Mouse (Mus musculus) C2C12 (cell line): ENCODE results near the gene Nemp1.

Experiments used
- CEBPB ChIP-seq: IDR thresholded peaks from one replicate; pipeline ENCODE4 v1.6.1; 2011; ENCODE audit warnings: low read depth, mild to moderate bottlenecking, control low read depth, moderate library complexity
- CTCF ChIP-seq: IDR thresholded peaks from one replicate; pipeline ENCODE4 v1.5.1; 2011; ENCODE audit not compliant: control insufficient read depth, insufficient read depth, insufficient read length
- FOSL1 ChIP-seq: IDR thresholded peaks from one replicate; pipeline ENCODE4 v1.8.0; 2011; ENCODE audit warnings: mild to moderate bottlenecking, low read length; ENCODE audit not compliant: poor library complexity, insufficient read depth, severe bottlenecking
- MAX ChIP-seq: IDR thresholded peaks from one replicate; pipeline ENCODE4 v1.6.1; 2011; ENCODE audit warnings: mild to moderate bottlenecking, control low read depth
- MYOD1 ChIP-seq: IDR thresholded peaks from one replicate; pipeline ENCODE4 v1.6.1; 2011; ENCODE audit warnings: low read depth; ENCODE audit not compliant: control insufficient read depth, insufficient read length
- MYOG ChIP-seq: IDR thresholded peaks from one replicate; pipeline ENCODE4 v1.6.1; 2011; ENCODE audit not compliant: control insufficient read depth, insufficient read length; ENCODE audit errors: extremely low read depth
- USF1 ChIP-seq: IDR thresholded peaks from one replicate; pipeline ENCODE4 v1.6.1; 2011; ENCODE audit warnings: low read depth, mild to moderate bottlenecking, control low read depth, moderate library complexity

- TF ChIP-seq CTCF, result no peak
- TF ChIP-seq USF1, result no peak
- no peak for TF ChIP-seq MAX
- TF ChIP-seq MYOD1, result no peak
- no peak for TF ChIP-seq MYOG
- TF ChIP-seq CEBPB, result no peak
- TF ChIP-seq FOSL1, result no peak
Measured at GRCm38 (mm10) chr10:127704293-127704692, 37.6 kb downstream of the Nemp1 start.
